Mouse (Mus musculus) C2C12 (cell line): ENCODE data around the gene Gm35549. TPM values are rescaled to one million over a fixed set of nuclear protein-coding genes. Genes with fewer than 3 reads are reported as not detected.

Experiments
- H3K27me3 ChIP-seq: one replicate; pipeline ENCODE4 v1.6.1; 2011; ENCODE audit not compliant: control insufficient read depth, insufficient read depth, insufficient read length
- H3K36me3 ChIP-seq: one replicate; pipeline ENCODE4 v1.6.1; 2011; ENCODE audit not compliant: control insufficient read depth, insufficient read depth
- H3K4me3 ChIP-seq: one replicate; pipeline ENCODE4 v1.5.1; 2011; ENCODE audit warnings: mild to moderate bottlenecking, control low read depth; ENCODE audit not compliant: poor library complexity, insufficient read depth, severe bottlenecking
- H3K79me2 ChIP-seq: one replicate; pipeline ENCODE4 v1.6.1; 2011; ENCODE audit not compliant: control insufficient read depth, insufficient read depth
- H3K79me3 ChIP-seq: one replicate; pipeline ENCODE4 v1.6.1; 2011; ENCODE audit warnings: low read depth, control low read depth
- H3ac ChIP-seq: one replicate; pipeline ENCODE3; 2011; ENCODE audit warnings: low read depth; ENCODE audit not compliant: control insufficient read depth, insufficient read length
- CEBPB ChIP-seq: IDR thresholded peaks from one replicate; pipeline ENCODE4 v1.6.1; 2011; ENCODE audit warnings: low read depth, mild to moderate bottlenecking, control low read depth, moderate library complexity
- CTCF ChIP-seq: IDR thresholded peaks from one replicate; pipeline ENCODE4 v1.5.1; 2011; ENCODE audit not compliant: control insufficient read depth, insufficient read depth, insufficient read length
- FOSL1 ChIP-seq: IDR thresholded peaks from one replicate; pipeline ENCODE4 v1.8.0; 2011; ENCODE audit warnings: mild to moderate bottlenecking, low read length; ENCODE audit not compliant: poor library complexity, insufficient read depth, severe bottlenecking
- MAX ChIP-seq: IDR thresholded peaks from one replicate; pipeline ENCODE4 v1.6.1; 2011; ENCODE audit warnings: mild to moderate bottlenecking, control low read depth
- MYOD1 ChIP-seq: IDR thresholded peaks from one replicate; pipeline ENCODE4 v1.6.1; 2011; ENCODE audit warnings: low read depth; ENCODE audit not compliant: control insufficient read depth, insufficient read length
- MYOG ChIP-seq: IDR thresholded peaks from one replicate; pipeline ENCODE4 v1.6.1; 2011; ENCODE audit not compliant: control insufficient read depth, insufficient read length; ENCODE audit errors: extremely low read depth
- USF1 ChIP-seq: IDR thresholded peaks from one replicate; pipeline ENCODE4 v1.6.1; 2011; ENCODE audit warnings: low read depth, mild to moderate bottlenecking, control low read depth, moderate library complexity
- polyA plus RNA-seq: library from polyadenylated mRNA; unstranded; fragments of >200 nt; fragmentation: generic; extraction: Trizol; gene quantifications from one replicate; pipeline ENCODE4 v1.2.1, GENCODE M21; 2012; ENCODE audit warnings: missing spikeins

Gene Gm35549
- polyA plus RNA-seq, 1 experiment = 0.16 TPM

GRCm38 (mm10) chr9:122805053-122805844 lies 38.6 kb downstream of the Gm35549 start, which contains the start of gene Tcaim:
Gene Tcaim (plus strand): TSS chr9:122805539.
- H3K79me3 ChIP-seq = no peaks in the 10 kb centered on the region
- no peaks in the 10 kb centered on the region for H3K79me2 ChIP-seq
- no peaks in the 10 kb centered on the region for H3K27me3 ChIP-seq
- H3K4me3 ChIP-seq = peak within 1 kb of the TSS; percentile 45
- no peak for TF ChIP-seq MAX
- TF ChIP-seq MYOG = no peak
- TF ChIP-seq USF1 = no peak
- no peak for TF ChIP-seq MYOD1
- no peak for TF ChIP-seq FOSL1
- no peak for TF ChIP-seq CTCF
- no peak for TF ChIP-seq CEBPB
- no peaks in the 10 kb centered on the region for H3K36me3 ChIP-seq
- H3ac ChIP-seq = peak within 1 kb of the TSS; percentile 94

DNA sequence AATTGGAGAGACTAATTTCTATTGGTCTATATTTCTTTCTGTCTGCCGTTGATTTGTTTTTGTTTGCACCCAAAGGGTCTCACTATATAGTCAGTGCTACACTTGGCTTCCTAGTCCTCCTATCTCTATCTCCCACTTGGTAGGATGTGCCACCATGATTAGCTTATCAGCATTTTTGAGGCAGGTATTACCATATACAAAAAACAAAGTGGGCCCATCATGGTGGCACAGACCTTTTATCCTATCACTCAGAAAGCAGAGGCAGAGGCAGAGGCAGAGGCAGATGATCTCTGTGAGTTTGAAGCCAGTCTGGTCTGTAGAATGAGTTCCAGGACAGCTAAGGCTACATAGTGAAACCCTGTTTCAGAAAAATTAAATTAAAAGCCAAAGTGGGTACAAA lies 57.3 kb downstream of the Gm35549 start:
- H3K27me3 ChIP-seq = peaks cover 5% of the 10 kb centered on the region
- no peak for TF ChIP-seq MYOG
- no peak for TF ChIP-seq MAX
- TF ChIP-seq USF1 = no peak
- TF ChIP-seq FOSL1 = no peak
- no peak for TF ChIP-seq MYOD1
- no peak for TF ChIP-seq CEBPB
- no peak for TF ChIP-seq CTCF

GRCm38 (mm10) chr9:122785231-122785630 lies 58.6 kb downstream of the Gm35549 start:
- no peaks in the 10 kb centered on the region for H3K36me3 ChIP-seq
- H3ac ChIP-seq = no peak overlapping the region
- H3K79me3 ChIP-seq = no peaks in the 10 kb centered on the region
- H3K79me2 ChIP-seq = no peaks in the 10 kb centered on the region
- no peak for TF ChIP-seq CTCF
- H3K4me3 ChIP-seq = no peak overlapping the region
- H3K27me3 ChIP-seq = peaks cover 5% of the 10 kb centered on the region

More for the DNA sequence above, 57.3 kb downstream of the Gm35549 start:
- no peaks in the 10 kb centered on the region for H3K79me2 ChIP-seq
- no peak overlapping the region for H3ac ChIP-seq
- H3K4me3 ChIP-seq = no peak overlapping the region
- H3K36me3 ChIP-seq = no peaks in the 10 kb centered on the region
- no peaks in the 10 kb centered on the region for H3K79me3 ChIP-seq

Other genes starting within 250 kb of the Gm35549 start
- gene Topaz1, start 96.7 kb downstream of the Gm35549 start, polyA plus RNA-seq = not detected
- gene Tcaim, start 38.5 kb downstream of the Gm35549 start, polyA plus RNA-seq = 1.5 TPM
- gene Zfp445, start 22.0 kb upstream of the Gm35549 start, polyA plus RNA-seq = 7.9 TPM
- 0.40 TPM for gene Zkscan7, start 41.6 kb upstream of the Gm35549 start, polyA plus RNA-seq
- not detected for gene Zfp105, start 79.0 kb upstream of the Gm35549 start, polyA plus RNA-seq
- gene 1110059G10Rik, start 107.0 kb upstream of the Gm35549 start, polyA plus RNA-seq = 4.9 TPM
- 11.6 TPM for gene Kif15, start 107.0 kb upstream of the Gm35549 start, polyA plus RNA-seq
- 7.1 TPM for gene Tmem42, start 177.3 kb upstream of the Gm35549 start, polyA plus RNA-seq
- 0.06 TPM for gene Tgm4, start 190.7 kb upstream of the Gm35549 start, polyA plus RNA-seq